In genomic region chr9:123123571-123124412, GRCm38 (mm10) we compare ENCODE assay signal across 8 mouse cellular contexts. TPM values are rescaled to one million over a fixed set of nuclear protein-coding genes. Genes with fewer than 3 reads are reported as not detected.
DNase-seq lines count a peak whose midpoint lies in the region; ATAC-seq lines count a peak whose summit lies in the region.

No protein-coding gene starts in this region.

- intact Hi-C loops in gastrocnemius, postnatal 36 days (cut with DNase I): no loop called here

- peak; percentile 45 for DNase-seq in gastrocnemius, adult 18-20 months (ENCODE audit: low spot score)
- DNase-seq in gastrocnemius, postnatal 36 days: no peak
- peak; percentile 30 for DNase-seq in A20 (ENCODE audit: low read depth, low spot score)
- DNase-seq in adrenal gland, postnatal 36 days: peak; percentile 33 to 47
- peak; percentile 44 for DNase-seq in induced T-regulatory cell, adult 2 months (ENCODE audit: low read depth)
- no peak for DNase-seq in layer of hippocampus, postnatal 10 days (ENCODE audit: low spot score in 2 of 2)

- no peak overlapping the region for H3K9ac ChIP-seq in forebrain, embryonic 12.5 days

- H3K27me3 ChIP-seq in forebrain, embryonic 12.5 days: no peaks in the 10 kb centered on the region

- H3K36me3 ChIP-seq in forebrain, embryonic 12.5 days (replicated peaks): peaks cover 88% of the 10 kb centered on the region

- H3K4me2 ChIP-seq in forebrain, embryonic 12.5 days: no peak overlapping the region

- H3K4me1 ChIP-seq in forebrain, embryonic 12.5 days: no peaks in the 10 kb centered on the region

- no peak overlapping the region for H3K27ac ChIP-seq in forebrain, embryonic 12.5 days

- ATAC-seq in megakaryocyte-erythroid progenitor cell, adult 5-6 weeks (replicated peaks; ENCODE audit: low FRiP score, low TSS enrichment, poor library complexity, severe bottlenecking): peak; percentile 81
- ATAC-seq in forebrain, embryonic 12.5 days (ENCODE audit: low FRiP score): no peak

- no peak overlapping the region for H3K4me3 ChIP-seq in forebrain, embryonic 12.5 days (replicated peaks)

- 91% methylated on average over 6 of the region's 6 CpGs for WGBS in forebrain, embryonic 12.5 days

- no peaks in the 10 kb centered on the region for H3K9me3 ChIP-seq in forebrain, embryonic 12.5 days

RNA-seq across cellular contexts. Expression of gene Exosc7, which starts 10.8 kb away (rescaled TPM):
- 10 to 100 TPM; 18.7 to 20.3 TPM for total RNA-seq in gastrocnemius, adult 18-20 months (2021)
- 10 to 100 TPM; 16.6 to 19.7 TPM for total RNA-seq in gastrocnemius, postnatal 36 days (2021)
- total RNA-seq in adrenal gland, postnatal 36 days (2021): 10 to 100 TPM; 33.2 to 41.3 TPM
- total RNA-seq in megakaryocyte-erythroid progenitor cell, adult 5-6 weeks (2014; fragmentation: Nextera tagmentation): 104 and 111 TPM in 2 replicates
- total RNA-seq in megakaryocyte-erythroid progenitor cell, adult 5-6 weeks (2017): 108 and 123 TPM in 2 replicates
- polyA plus RNA-seq in forebrain, embryonic 12.5 days (2016; fragmentation: Nextera tagmentation; extraction: Ambion mirVana): 111 and 116 TPM in 2 replicates
- 10 to 100 TPM; 37.9 to 49.7 TPM for total RNA-seq in layer of hippocampus, postnatal 10 days (2021)

RNA-seq across cellular contexts. Expression of gene Zdhhc3, which starts 10.8 kb away (rescaled TPM):
- total RNA-seq in gastrocnemius, adult 18-20 months (2021): 10 to 100 TPM; 59.7 to 66.6 TPM
- total RNA-seq in gastrocnemius, postnatal 36 days (2021): 10 to 100 TPM; 47.5 to 56.3 TPM
- total RNA-seq in adrenal gland, postnatal 36 days (2021): 10 to 100 TPM; 64.2 to 80.4 TPM
- 53.0 and 65.0 TPM in 2 replicates for total RNA-seq in megakaryocyte-erythroid progenitor cell, adult 5-6 weeks (2014; fragmentation: Nextera tagmentation)
- 31.2 and 37.7 TPM in 2 replicates for total RNA-seq in megakaryocyte-erythroid progenitor cell, adult 5-6 weeks (2017)
- polyA plus RNA-seq in forebrain, embryonic 12.5 days (2016; fragmentation: Nextera tagmentation; extraction: Ambion mirVana): 82.2 and 83.4 TPM in 2 replicates
- 10 to 100 TPM; 72.4 to 72.7 TPM for total RNA-seq in layer of hippocampus, postnatal 10 days (2021)

RNA-seq across cellular contexts. Expression of gene Clec3b, which starts 27.0 kb away (rescaled TPM):
- total RNA-seq in gastrocnemius, adult 18-20 months (2021): 10 to 100 TPM; 39.9 to 42.7 TPM
- 10 to 100 TPM; 36.8 to 42.0 TPM for total RNA-seq in gastrocnemius, postnatal 36 days (2021)
- 10 to 100 TPM; 30.4 to 58.6 TPM for total RNA-seq in adrenal gland, postnatal 36 days (2021)
- not detected in 2 replicates for total RNA-seq in megakaryocyte-erythroid progenitor cell, adult 5-6 weeks (2014; fragmentation: Nextera tagmentation)
- total RNA-seq in megakaryocyte-erythroid progenitor cell, adult 5-6 weeks (2017): not detected in 2 replicates
- polyA plus RNA-seq in forebrain, embryonic 12.5 days (2016; fragmentation: Nextera tagmentation; extraction: Ambion mirVana): 0.32 TPM in 1 of 2 replicates, not detected in the other
- total RNA-seq in layer of hippocampus, postnatal 10 days (2021): 1 to 10 TPM; 7.2 to 7.4 TPM

Comparison
In these comparisons a context has a peak if more than half of its experiments do, and no peak if none do; other contexts are left out.
1. DNase-seq: peak in gastrocnemius, adult 18-20 months (single experiment), A20 (single experiment), adrenal gland, postnatal 36 days (2 of 2) and induced T-regulatory cell, adult 2 months (single experiment); none in gastrocnemius, postnatal 36 days (0 of 2) and layer of hippocampus, postnatal 10 days (0 of 2).
2. RNA of gene Clec3b, which starts 27.0 kb away (total RNA-seq): 30.4 to 58.6 TPM in adrenal gland, postnatal 36 days, 39.9 to 42.7 TPM in gastrocnemius, adult 18-20 months, 36.8 to 42.0 TPM in gastrocnemius, postnatal 36 days and 7.2 to 7.4 TPM in layer of hippocampus, postnatal 10 days; not detected in megakaryocyte-erythroid progenitor cell, adult 5-6 weeks; every median in the first group is over 4 times any median in the second.